Mouse (Mus musculus): ENCODE data around the gene Fads1. TPM values are rescaled to one million over a fixed set of nuclear protein-coding genes. Genes with fewer than 3 reads are reported as not detected.
A peak's percentile ranks its signal among the peaks of the same experiment; 100 is the strongest.

Fads1 gene
- polyA plus RNA-seq, 1 experiment from 2014 or later = 138 TPM

DNA sequence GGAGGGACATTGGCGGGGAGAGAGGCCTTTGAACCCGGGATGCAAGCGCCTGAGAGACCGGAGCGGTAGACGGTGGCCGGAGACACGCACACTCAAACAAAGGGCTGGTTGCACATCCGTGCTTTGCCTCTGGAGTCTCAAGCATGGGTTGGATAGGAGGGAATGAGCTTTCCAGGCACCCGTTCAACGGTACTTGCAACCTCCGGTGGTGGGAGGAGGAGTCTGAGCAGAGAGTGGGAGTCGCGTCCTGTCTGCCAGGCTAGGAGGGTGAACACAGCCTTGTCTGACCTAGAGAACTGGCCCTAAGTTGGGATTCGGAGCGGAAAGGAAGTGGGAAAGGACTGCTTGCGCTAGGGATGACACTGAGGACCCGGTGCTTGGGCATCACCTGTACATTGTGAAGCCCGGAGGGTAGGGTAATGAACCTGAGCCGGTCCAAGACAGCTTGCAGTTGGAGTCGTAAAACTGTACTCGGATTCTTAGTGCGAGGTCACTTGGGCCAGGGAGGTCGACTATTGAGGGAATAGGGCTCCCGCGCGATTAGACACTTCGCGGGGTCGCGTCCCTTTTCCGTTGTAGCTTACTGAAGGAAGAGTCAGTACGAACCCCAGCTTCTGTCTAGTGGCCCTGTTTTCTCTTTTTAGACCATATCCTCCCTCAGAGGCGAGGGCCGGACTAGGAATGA, 753 bp downstream of the Fads1 start:
- DNase-seq (ENCODE audit: low spot score) (peak; percentile 76), ATAC-seq (ENCODE audit: insufficient number of reproducible peaks, low FRiP score, low TSS enrichment, low read depth) (peak; percentile 70)
- peak overlapping the region; percentile 76 for H3K27ac ChIP-seq (replicated peaks; ENCODE audit: low read depth, low read length)
- peak overlapping the region; percentile 72 for H3K4me3 ChIP-seq (ENCODE audit: low read depth, low read length)
- WGBS = under 1% methylated on average over 35 of the region's 35 CpGs
- no peaks in the 10 kb centered on the region for H3K9me3 ChIP-seq (ENCODE audit: control insufficient read depth, low read length)
- H3K36me3 ChIP-seq (ENCODE audit: control insufficient read depth, insufficient read depth, low read length) = peaks cover 22% of the 10 kb centered on the region
- peak overlapping the region; percentile 80 for H3K9ac ChIP-seq (ENCODE audit: low read length)
- no peaks in the 10 kb centered on the region for H3K27me3 ChIP-seq (ENCODE audit: control insufficient read depth, insufficient read depth, low read length)
- peak overlapping the region; percentile 55 for H3K4me2 ChIP-seq (ENCODE audit: low read depth, severe bottlenecking)
- H3K4me1 ChIP-seq (ENCODE audit: control insufficient read depth, insufficient read depth, low read length) = peaks cover 14% of the 10 kb centered on the region

DNA sequence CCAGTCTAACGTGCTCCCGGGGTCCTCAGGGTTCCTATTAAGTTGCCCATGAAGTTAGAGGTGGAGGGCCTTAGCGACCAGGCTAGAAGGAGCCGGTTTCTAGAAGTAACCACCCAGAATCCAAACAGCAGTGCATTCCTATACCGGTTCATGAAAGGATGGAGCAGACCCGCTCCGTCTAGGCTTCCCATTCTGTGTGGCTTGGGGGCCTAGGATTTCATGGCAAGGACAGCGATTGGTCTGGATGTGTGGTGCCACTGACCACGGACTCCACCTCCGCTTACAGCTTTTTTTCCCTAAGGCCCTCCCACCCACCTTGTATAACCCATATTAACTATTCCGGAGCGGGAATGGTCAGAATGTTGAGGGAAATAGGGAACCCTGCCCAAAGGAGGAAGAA, 1.4 kb downstream of the Fads1 start:
- Histone ChIP-seq H3K27me3 (ENCODE audit: control insufficient read depth, insufficient read depth, low read length) (no peaks in the 10 kb centered on the region), H3K36me3 (ENCODE audit: control insufficient read depth, insufficient read depth, low read length) (peaks cover 28% of the 10 kb centered on the region), H3K4me2 (ENCODE audit: low read depth, severe bottlenecking) (peak overlapping the region; percentile 55), H3K27ac (replicated peaks; ENCODE audit: low read depth, low read length) (no peak overlapping the region; the same call in 1 of the 2 replicates), H3K9ac (ENCODE audit: low read length) (peak overlapping the region; percentile 80), H3K4me3 (ENCODE audit: low read depth, low read length) (peak overlapping the region; percentile 72), H3K4me1 (ENCODE audit: control insufficient read depth, insufficient read depth, low read length) (peaks cover 14% of the 10 kb centered on the region), H3K9me3 (ENCODE audit: control insufficient read depth, low read length) (no peaks in the 10 kb centered on the region)
- DNase-seq (ENCODE audit: low spot score) (peak; percentile 55), ATAC-seq (ENCODE audit: insufficient number of reproducible peaks, low FRiP score, low TSS enrichment, low read depth) (0 out of 2 replicates have a peak, but pooled peaks have one; percentile 38)
- WGBS = 11% methylated on average over 12 of the region's 12 CpGs

DNA sequence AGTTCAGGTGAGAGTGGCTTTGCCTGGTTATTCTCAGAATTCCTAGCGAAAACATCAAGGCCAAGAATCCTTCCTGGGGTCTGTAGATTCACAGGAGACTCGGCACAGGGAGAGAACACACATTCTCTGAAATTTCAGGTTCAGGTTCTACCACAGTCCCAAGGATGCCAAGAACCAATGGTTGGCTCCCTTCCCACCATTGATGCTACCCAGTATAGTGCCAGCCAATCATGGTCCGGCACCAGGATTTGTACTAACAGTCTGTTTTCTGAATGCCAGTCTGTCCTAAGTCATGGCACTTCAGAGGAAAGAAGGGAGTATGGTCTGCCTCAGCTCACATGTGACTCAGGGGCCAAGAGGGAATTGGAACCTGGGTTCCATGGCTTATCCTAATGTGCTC, 3.2 kb downstream of the Fads1 start:
- no peak overlapping the region for H3K9ac ChIP-seq (ENCODE audit: low read length)
- DNase-seq (ENCODE audit: low spot score) (no peak), ATAC-seq (ENCODE audit: insufficient number of reproducible peaks, low FRiP score, low TSS enrichment, low read depth) (no peak)
- no peaks in the 10 kb centered on the region for H3K27me3 ChIP-seq (ENCODE audit: control insufficient read depth, insufficient read depth, low read length)
- H3K9me3 ChIP-seq (ENCODE audit: control insufficient read depth, low read length) = no peaks in the 10 kb centered on the region
- H3K4me1 ChIP-seq (ENCODE audit: control insufficient read depth, insufficient read depth, low read length) = peaks cover 14% of the 10 kb centered on the region
- WGBS = 93% methylated on average over 3 of the region's 3 CpGs
- H3K36me3 ChIP-seq (ENCODE audit: control insufficient read depth, insufficient read depth, low read length) = peaks cover 39% of the 10 kb centered on the region
- no peak overlapping the region for H3K27ac ChIP-seq (replicated peaks; ENCODE audit: low read depth, low read length)
- H3K4me2 ChIP-seq (ENCODE audit: low read depth, severe bottlenecking) = no peak overlapping the region
- H3K4me3 ChIP-seq (ENCODE audit: low read depth, low read length) = no peak overlapping the region

DNA sequence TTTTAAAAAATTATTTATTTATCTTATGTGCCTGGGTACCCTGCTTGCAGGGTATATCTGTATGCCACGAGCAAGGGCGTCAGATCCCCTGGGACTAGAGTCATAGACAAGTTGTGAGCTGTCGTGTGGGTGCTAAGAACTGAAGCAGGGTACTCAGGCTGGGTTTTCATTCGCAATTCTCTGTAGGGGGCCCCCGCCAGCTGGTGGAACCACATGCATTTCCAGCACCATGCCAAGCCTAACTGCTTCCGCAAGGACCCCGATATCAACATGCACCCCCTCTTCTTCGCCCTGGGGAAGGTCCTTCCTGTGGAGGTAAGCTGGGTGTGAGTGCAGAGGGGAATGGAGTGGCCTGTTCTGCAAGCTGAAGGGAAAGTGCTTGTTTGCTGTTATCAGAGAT, 3.9 kb downstream of the Fads1 start:
- H3K4me1 ChIP-seq (ENCODE audit: control insufficient read depth, insufficient read depth, low read length) = peaks cover 14% of the 10 kb centered on the region
- ATAC-seq (ENCODE audit: insufficient number of reproducible peaks, low FRiP score, low TSS enrichment, low read depth) (no peak), DNase-seq (ENCODE audit: low spot score) (no peak)
- WGBS = 92% methylated on average over 8 of the region's 8 CpGs
- no peaks in the 10 kb centered on the region for H3K9me3 ChIP-seq (ENCODE audit: control insufficient read depth, low read length)
- H3K9ac ChIP-seq (ENCODE audit: low read length) = no peak overlapping the region
- H3K4me3 ChIP-seq (ENCODE audit: low read depth, low read length) = no peak overlapping the region
- peaks cover 39% of the 10 kb centered on the region for H3K36me3 ChIP-seq (ENCODE audit: control insufficient read depth, insufficient read depth, low read length)
- no peak overlapping the region for H3K4me2 ChIP-seq (ENCODE audit: low read depth, severe bottlenecking)
- H3K27me3 ChIP-seq (ENCODE audit: control insufficient read depth, insufficient read depth, low read length) = no peaks in the 10 kb centered on the region
- no peak overlapping the region for H3K27ac ChIP-seq (replicated peaks; ENCODE audit: low read depth, low read length)

DNA sequence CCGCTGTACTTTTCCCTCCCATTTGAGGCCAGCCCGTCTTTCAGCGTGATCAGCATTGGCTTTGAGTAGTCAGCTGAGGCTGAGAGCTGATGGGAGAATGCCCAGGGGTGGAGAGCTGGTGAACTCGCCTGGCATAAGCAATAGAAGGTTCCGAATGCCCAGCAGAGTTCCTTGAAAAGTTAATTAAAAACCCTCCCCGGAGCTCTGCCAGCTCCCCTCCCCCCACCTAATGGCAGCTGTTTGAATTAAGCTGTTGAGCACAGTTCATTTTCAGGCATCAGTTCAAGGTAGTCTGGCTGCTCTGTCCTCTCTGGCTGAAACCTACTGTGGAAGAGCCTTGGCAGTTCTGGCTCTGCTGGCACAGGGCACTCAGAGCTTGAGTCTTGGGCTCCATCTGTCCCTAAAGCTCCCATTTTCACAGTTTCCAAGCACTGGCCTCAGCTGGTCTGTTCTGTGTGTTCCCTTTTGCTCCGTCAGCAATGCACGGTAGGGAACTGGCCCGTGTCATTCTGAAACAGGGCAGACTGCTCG, 5.7 kb downstream of the Fads1 start:
- 59% methylated on average over 10 of the region's 10 CpGs for WGBS
- ATAC-seq (ENCODE audit: insufficient number of reproducible peaks, low FRiP score, low TSS enrichment, low read depth) (no peak), DNase-seq (ENCODE audit: low spot score) (no peak)
- no peak overlapping the region for H3K4me2 ChIP-seq (ENCODE audit: low read depth, severe bottlenecking)
- no peaks in the 10 kb centered on the region for H3K27me3 ChIP-seq (ENCODE audit: control insufficient read depth, insufficient read depth, low read length)
- H3K27ac ChIP-seq (replicated peaks; ENCODE audit: low read depth, low read length) = no peak overlapping the region
- H3K9ac ChIP-seq (ENCODE audit: low read length) = no peak overlapping the region
- H3K4me1 ChIP-seq (ENCODE audit: control insufficient read depth, insufficient read depth, low read length) = peaks cover 12% of the 10 kb centered on the region
- H3K4me3 ChIP-seq (ENCODE audit: low read depth, low read length) = no peak overlapping the region
- peaks cover 48% of the 10 kb centered on the region for H3K36me3 ChIP-seq (ENCODE audit: control insufficient read depth, insufficient read depth, low read length)
- H3K9me3 ChIP-seq (ENCODE audit: control insufficient read depth, low read length) = no peaks in the 10 kb centered on the region

GRCm38 (mm10) chr19:10189022-10189421, 6.3 kb downstream of the Fads1 start:
- H3K36me3 ChIP-seq (ENCODE audit: control insufficient read depth, insufficient read depth, low read length) = peaks cover 54% of the 10 kb centered on the region
- DNase-seq (ENCODE audit: low spot score) (no peak), ATAC-seq (ENCODE audit: insufficient number of reproducible peaks, low FRiP score, low TSS enrichment, low read depth) (no peak)
- peaks cover 12% of the 10 kb centered on the region for H3K4me1 ChIP-seq (ENCODE audit: control insufficient read depth, insufficient read depth, low read length)
- H3K9ac ChIP-seq (ENCODE audit: low read length) = no peak overlapping the region
- 94% methylated on average over 6 of the region's 6 CpGs for WGBS
- no peaks in the 10 kb centered on the region for H3K27me3 ChIP-seq (ENCODE audit: control insufficient read depth, insufficient read depth, low read length)
- H3K27ac ChIP-seq (replicated peaks; ENCODE audit: low read depth, low read length) = no peak overlapping the region
- no peak overlapping the region for H3K4me2 ChIP-seq (ENCODE audit: low read depth, severe bottlenecking)
- no peaks in the 10 kb centered on the region for H3K9me3 ChIP-seq (ENCODE audit: control insufficient read depth, low read length)
- no peak overlapping the region for H3K4me3 ChIP-seq (ENCODE audit: low read depth, low read length)

- H3K4me2 ChIP-seq (ENCODE audit: low read depth, severe bottlenecking) = no peak overlapping the region
- H3K36me3 ChIP-seq (ENCODE audit: control insufficient read depth, insufficient read depth, low read length) = peaks cover 60% of the 10 kb centered on the region
- no peaks in the 10 kb centered on the region for H3K9me3 ChIP-seq (ENCODE audit: control insufficient read depth, low read length)
- no peak overlapping the region for H3K27ac ChIP-seq (replicated peaks; ENCODE audit: low read depth, low read length)
- peaks cover 9% of the 10 kb centered on the region for H3K4me1 ChIP-seq (ENCODE audit: control insufficient read depth, insufficient read depth, low read length)
- H3K9ac ChIP-seq (ENCODE audit: low read length) = no peak overlapping the region
- DNase-seq (ENCODE audit: low spot score) (no peak), ATAC-seq (ENCODE audit: insufficient number of reproducible peaks, low FRiP score, low TSS enrichment, low read depth) (no peak)
- H3K4me3 ChIP-seq (ENCODE audit: low read depth, low read length) = no peak overlapping the region
- WGBS = 96% methylated on average over 8 of the region's 8 CpGs
- H3K27me3 ChIP-seq (ENCODE audit: control insufficient read depth, insufficient read depth, low read length) = no peaks in the 10 kb centered on the region
Measured at GRCm38 (mm10) chr19:10189940-10190339, 7.3 kb downstream of the Fads1 start.

DNA sequence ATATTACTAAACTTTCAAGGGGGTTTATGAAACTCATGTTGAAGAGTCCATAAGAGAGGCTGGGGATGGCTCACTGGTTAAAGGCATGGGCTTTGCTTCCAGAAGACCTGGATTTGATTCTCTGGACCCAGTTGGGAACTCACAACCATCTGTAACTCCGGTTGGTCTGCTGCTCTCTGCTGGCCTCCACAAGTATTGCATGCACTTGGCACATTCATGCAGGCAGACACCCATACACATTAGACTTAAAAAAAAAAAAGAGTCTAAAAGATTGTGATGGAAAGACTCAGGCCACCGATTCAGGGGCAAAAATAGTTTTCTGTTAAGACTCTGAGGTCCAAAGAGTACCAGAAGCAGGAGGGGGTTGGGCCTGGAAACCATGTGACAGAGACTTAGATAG, 8.1 kb downstream of the Fads1 start:
- no peak for ATAC-seq (ENCODE audit: insufficient number of reproducible peaks, low FRiP score, low TSS enrichment, low read depth)
- Histone ChIP-seq H3K36me3 (ENCODE audit: control insufficient read depth, insufficient read depth, low read length) (peaks cover 55% of the 10 kb centered on the region), H3K4me2 (ENCODE audit: low read depth, severe bottlenecking) (no peak overlapping the region), H3K9ac (ENCODE audit: low read length) (no peak overlapping the region), H3K4me3 (ENCODE audit: low read depth, low read length) (no peak overlapping the region), H3K9me3 (ENCODE audit: control insufficient read depth, low read length) (no peaks in the 10 kb centered on the region), H3K27ac (replicated peaks; ENCODE audit: low read depth, low read length) (no peak overlapping the region), H3K4me1 (ENCODE audit: control insufficient read depth, insufficient read depth, low read length) (peaks cover 9% of the 10 kb centered on the region), H3K27me3 (ENCODE audit: control insufficient read depth, insufficient read depth, low read length) (no peaks in the 10 kb centered on the region)
- peak; percentile 85 for DNase-seq (ENCODE audit: low spot score)
- WGBS = 51% methylated on average over 2 of the region's 2 CpGs
